8 mouse cellular contexts compared by ENCODE assay signal in genomic region chr3:122985183-122985944, GRCm38 (mm10). TPM values are rescaled to one million over a fixed set of nuclear protein-coding genes. Genes with fewer than 3 reads are reported as not detected.
DNase-seq lines count a peak whose midpoint lies in the region; ATAC-seq lines count a peak whose summit lies in the region.

No protein-coding gene starts in this region.

- no peaks in the 10 kb centered on the region for H3K27me3 ChIP-seq in kidney, embryonic 14.5 days (ENCODE audit: control insufficient read depth, insufficient read depth, low read length)
- H3K27me3 ChIP-seq in midbrain, embryonic 11.5 days (ENCODE audit: control insufficient read depth, insufficient read depth, low read length): no peaks in the 10 kb centered on the region

- no peaks in the 10 kb centered on the region for H3K36me3 ChIP-seq in kidney, embryonic 14.5 days (ENCODE audit: control insufficient read depth, insufficient read depth, low read length)
- H3K36me3 ChIP-seq in midbrain, embryonic 11.5 days (ENCODE audit: control insufficient read depth, insufficient read depth, low read length): no peaks in the 10 kb centered on the region

- DNase-seq in kidney, postnatal 25 days: no peak
- peak; percentile 30 for DNase-seq in adipocyte (ENCODE audit: low spot score)
- DNase-seq in forelimb bud, embryonic 11.5 days (ENCODE audit: low read depth, low spot score): peak; percentile 46
- DNase-seq in midbrain, embryonic 11.5 days (ENCODE audit: low spot score, missing footprints): peak; percentile 93
- no peak for DNase-seq in layer of hippocampus, adult 18-20 months (ENCODE audit: low spot score in 2 of 2)
- DNase-seq in right cerebral cortex, adult 2 months (ENCODE audit: low spot score in 2 of 2): no peak
- DNase-seq in left cerebral cortex, postnatal 14 days (ENCODE audit: low spot score in 2 of 2): no peak

- no peak for ATAC-seq in kidney, embryonic 14.5 days (ENCODE audit: low FRiP score, low TSS enrichment)
- ATAC-seq in midbrain, embryonic 11.5 days (ENCODE audit: low FRiP score): no peak

- peak overlapping the region; percentile 60 for H3K4me2 ChIP-seq in kidney, embryonic 14.5 days (replicated peaks; ENCODE audit: low read depth, low read length)
- H3K4me2 ChIP-seq in midbrain, embryonic 11.5 days: peak overlapping the region; percentile 68

- WGBS in kidney, embryonic 14.5 days: 11% methylated on average over 13 of the region's 13 CpGs
- 26% methylated on average over 13 of the region's 13 CpGs for WGBS in midbrain, embryonic 11.5 days

- H3K9ac ChIP-seq in kidney, embryonic 14.5 days (ENCODE audit: low read depth, low read length): peak overlapping the region; percentile 95
- peak overlapping the region; percentile 94 for H3K9ac ChIP-seq in midbrain, embryonic 11.5 days (ENCODE audit: low read length)

- H3K4me1 ChIP-seq in kidney, embryonic 14.5 days (ENCODE audit: control insufficient read depth, insufficient read depth, low read length): peaks cover 13% of the 10 kb centered on the region
- no peaks in the 10 kb centered on the region for H3K4me1 ChIP-seq in midbrain, embryonic 11.5 days (ENCODE audit: control insufficient read depth, insufficient read depth, low read length)

- intact Hi-C loops in left cerebral cortex, postnatal 14 days (cut with DNase I): loop anchor here (5.0 kb wide), 1 partner anchor 117 kb away; no protein-coding TSS in a partner anchor

- H3K9me3 ChIP-seq in kidney, embryonic 14.5 days (ENCODE audit: control insufficient read depth, low read length): no peaks in the 10 kb centered on the region
- H3K9me3 ChIP-seq in midbrain, embryonic 11.5 days (ENCODE audit: control insufficient read depth, low read length): no peaks in the 10 kb centered on the region

- peak overlapping the region; percentile 83; the same call in 1 of the 2 replicates for H3K27ac ChIP-seq in kidney, embryonic 14.5 days (ENCODE audit: low read depth, low read length)
- H3K27ac ChIP-seq in midbrain, embryonic 11.5 days (ENCODE audit: low read depth, low read length): 0 out of 2 replicates have a peak overlapping the region, but pooled peaks have one; percentile 75

- peak overlapping the region; percentile 83 for H3K4me3 ChIP-seq in kidney, embryonic 14.5 days (ENCODE audit: low read length)
- H3K4me3 ChIP-seq in midbrain, embryonic 11.5 days (ENCODE audit: low read depth, low read length): peak overlapping the region; percentile 59

RNA-seq across cellular contexts. Expression of gene Usp53, which starts 1.1 kb away (rescaled TPM):
- 7.1 and 16.4 TPM in 2 replicates for polyA plus RNA-seq in kidney, embryonic 14.5 days (2014; fragmentation: Nextera tagmentation; extraction: Ambion mirVana)
- 3.4 and 3.7 TPM in 2 replicates for polyA plus RNA-seq in midbrain, embryonic 11.5 days (2014; fragmentation: Nextera tagmentation; extraction: Ambion mirVana)
- total RNA-seq in layer of hippocampus, adult 18-20 months (2021): 10 to 100 TPM; 25.2 to 32.2 TPM
- total RNA-seq in left cerebral cortex, postnatal 14 days (2021): 10 to 100 TPM; 18.4 to 21.8 TPM

RNA-seq across cellular contexts. Expression of gene Myoz2, which starts 49.5 kb away (rescaled TPM):
- 0.14 TPM in 1 of 2 replicates, not detected in the other for polyA plus RNA-seq in kidney, embryonic 14.5 days (2014; fragmentation: Nextera tagmentation; extraction: Ambion mirVana)
- not detected in 2 replicates for polyA plus RNA-seq in midbrain, embryonic 11.5 days (2014; fragmentation: Nextera tagmentation; extraction: Ambion mirVana)
- total RNA-seq in layer of hippocampus, adult 18-20 months (2021): under 1 TPM; 0.45 to 0.94 TPM
- total RNA-seq in left cerebral cortex, postnatal 14 days (2021): not detected

Comparison
In these comparisons a context has a peak if more than half of its experiments do, and no peak if none do; other contexts are left out.
1. DNase-seq: peak in adipocyte (single experiment), forelimb bud, embryonic 11.5 days (single experiment) and midbrain, embryonic 11.5 days (single experiment); none in kidney, postnatal 25 days (0 of 2), layer of hippocampus, adult 18-20 months (0 of 2), right cerebral cortex, adult 2 months (0 of 2) and left cerebral cortex, postnatal 14 days (0 of 2).